In the genomic region with DNA sequence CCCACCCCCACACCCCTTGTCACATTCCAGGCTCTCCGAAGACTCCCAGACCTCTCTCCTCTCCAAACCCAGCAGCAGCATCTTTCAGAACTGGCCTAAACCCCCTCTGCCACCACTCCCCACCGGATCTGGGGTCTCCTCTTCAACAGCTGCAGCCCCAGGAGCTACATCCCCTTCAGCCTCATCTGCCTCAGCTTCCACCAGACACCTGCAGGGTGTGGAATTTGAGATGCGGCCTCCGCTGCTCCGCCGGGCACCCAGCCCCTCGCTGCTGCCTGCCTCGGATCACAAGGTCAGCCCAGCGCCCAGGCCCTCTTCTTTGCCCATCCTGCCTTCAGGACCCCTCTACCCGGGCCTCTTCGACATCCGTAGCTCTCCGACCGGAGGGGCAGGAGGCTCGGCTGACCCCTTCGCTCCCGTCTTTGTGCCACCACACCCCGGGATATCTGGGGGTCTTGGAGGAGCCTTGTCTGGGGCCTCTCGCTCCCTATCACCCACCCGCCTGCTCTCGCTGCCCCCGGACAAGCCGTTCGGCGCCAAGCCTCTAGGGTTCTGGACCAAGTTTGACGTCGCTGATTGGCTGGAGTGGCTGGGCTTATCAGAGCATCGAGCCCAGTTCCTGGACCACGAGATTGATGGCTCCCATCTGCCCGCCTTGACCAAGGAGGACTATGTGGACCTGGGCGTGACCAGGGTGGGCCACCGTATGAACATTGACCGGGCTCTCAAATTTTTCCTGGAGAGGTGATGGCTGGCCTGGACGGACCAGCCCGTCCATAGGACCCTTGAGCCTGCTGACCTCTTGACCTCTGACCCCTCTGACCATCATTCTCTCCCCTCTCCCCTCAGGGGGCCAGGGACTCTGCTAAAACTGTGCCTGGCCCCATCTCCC, we compare ENCODE assay signal across 8 mouse cellular contexts. TPM values are rescaled to one million over a fixed set of nuclear protein-coding genes. Genes with fewer than 3 reads are reported as not detected.
DNase-seq lines count a peak whose midpoint lies in the region; ATAC-seq and TF ChIP-seq lines count a peak whose summit lies in the region.
"Had no signal": no experiment of that assay in that cellular context is flagged by ENCODE, and none has a peak within 500 bp of the region (broad histone marks: within the 10 kb centered on the region; RNA-seq: fewer than 3 reads in every experiment).

No protein-coding gene starts in this region.

- no peak for TF ChIP-seq CTCF in kidney, postnatal 0 days (IDR thresholded peaks at IDR 0.05; ENCODE audit: low read depth)

- no peak for ATAC-seq in kidney, postnatal 0 days (replicated peaks; ENCODE audit: low FRiP score, low read depth)
- ATAC-seq in forebrain, embryonic 15.5 days (replicated peaks): no peak
- ATAC-seq in neural tube, embryonic 11.5 days (ENCODE audit: insufficient read depth, low FRiP score, low TSS enrichment): no peak

- WGBS in kidney, postnatal 0 days: 3% methylated on average over 35 of the region's 35 CpGs
- WGBS in forebrain, embryonic 15.5 days: 7% methylated on average over 34 of the region's 35 CpGs
- 3% methylated on average over 35 of the region's 35 CpGs for WGBS in neural tube, embryonic 11.5 days

- no peaks in the 10 kb centered on the region for H3K9me3 ChIP-seq in kidney, postnatal 0 days (replicated peaks; ENCODE audit: low read length)
- no peaks in the 10 kb centered on the region for H3K9me3 ChIP-seq in forebrain, embryonic 15.5 days
- H3K9me3 ChIP-seq in neural tube, embryonic 11.5 days (ENCODE audit: control insufficient read depth, low read length): no peaks in the 10 kb centered on the region

- DNase-seq in kidney, postnatal 0 days (ENCODE audit: low spot score): no peak
- DNase-seq in kidney, adult 11 months: no peak
- peak; percentile 56 for DNase-seq in embryo, embryonic 10.5 days (ENCODE audit: low spot score)
- DNase-seq in neural tube, embryonic 11.5 days (ENCODE audit: low spot score): peak; percentile 50
- DNase-seq in layer of hippocampus, postnatal 14 days (ENCODE audit: low spot score in 2 of 2): no peak
- DNase-seq in urinary bladder, adult 18-20 months (ENCODE audit: low spot score in 2 of 2): no peak
- DNase-seq: lung, postnatal 14 days had no signal

- H3K27me3 ChIP-seq in kidney, postnatal 0 days (ENCODE audit: insufficient read depth, low read length): peaks cover 63% of the 10 kb centered on the region
- peaks cover 66% of the 10 kb centered on the region for H3K27me3 ChIP-seq in forebrain, embryonic 15.5 days
- H3K27me3 ChIP-seq in neural tube, embryonic 11.5 days (ENCODE audit: control insufficient read depth, insufficient read depth, low read length): peaks cover 74% of the 10 kb centered on the region

- H3K4me2 ChIP-seq in kidney, postnatal 0 days (ENCODE audit: low read length): peak overlapping the region; percentile 41
- 0 out of 2 replicates have a peak overlapping the region, but pooled peaks have one; percentile 7 for H3K4me2 ChIP-seq in forebrain, embryonic 15.5 days (replicated peaks)
- H3K4me2 ChIP-seq in neural tube, embryonic 11.5 days (ENCODE audit: low read depth): peak overlapping the region; percentile 36

- no peaks in the 10 kb centered on the region for H3K36me3 ChIP-seq in kidney, postnatal 0 days (ENCODE audit: insufficient read depth, low read length)
- 0 out of 2 replicates have a peak, but pooled peaks cover 4% of the 10 kb centered on the region for H3K36me3 ChIP-seq in forebrain, embryonic 15.5 days
- no peaks in the 10 kb centered on the region for H3K36me3 ChIP-seq in neural tube, embryonic 11.5 days (ENCODE audit: control insufficient read depth, insufficient read depth, low read length)

- peak overlapping the region; percentile 35; the same call in 1 of the 2 replicates for H3K9ac ChIP-seq in kidney, postnatal 0 days (ENCODE audit: low read depth, low read length)
- H3K9ac ChIP-seq in forebrain, embryonic 15.5 days (replicated peaks): no peak overlapping the region
- 0 out of 2 replicates have a peak overlapping the region, but pooled peaks have one; percentile 14 for H3K9ac ChIP-seq in neural tube, embryonic 11.5 days (ENCODE audit: low read length)

- H3K4me3 ChIP-seq in kidney, postnatal 0 days (replicated peaks; ENCODE audit: low read depth, low read length): peak overlapping the region; percentile 21; the same call in 1 of the 2 replicates
- 0 out of 2 replicates have a peak overlapping the region, but pooled peaks have one; percentile 4 for H3K4me3 ChIP-seq in forebrain, embryonic 15.5 days
- H3K4me3 ChIP-seq in neural tube, embryonic 11.5 days (ENCODE audit: low read depth, low read length): peak overlapping the region; percentile 18

- no peak overlapping the region for H3K27ac ChIP-seq in kidney, postnatal 0 days
- H3K27ac ChIP-seq in forebrain, embryonic 15.5 days (replicated peaks): no peak overlapping the region
- 0 out of 2 replicates have a peak overlapping the region, but pooled peaks have one; percentile 14 for H3K27ac ChIP-seq in neural tube, embryonic 11.5 days (ENCODE audit: low read depth, low read length)

- peaks cover 10% of the 10 kb centered on the region; the same call in 1 of the 2 replicates for H3K4me1 ChIP-seq in kidney, postnatal 0 days (replicated peaks; ENCODE audit: insufficient read depth, low read length)
- H3K4me1 ChIP-seq in forebrain, embryonic 15.5 days: peaks cover 62% of the 10 kb centered on the region
- peaks cover 23% of the 10 kb centered on the region for H3K4me1 ChIP-seq in neural tube, embryonic 11.5 days (ENCODE audit: control insufficient read depth, insufficient read depth, low read length)

RNA-seq across cellular contexts. Expression of gene Syt3, which starts 27.1 kb away (rescaled TPM):
- 3.3 and 3.5 TPM in 2 replicates for polyA plus RNA-seq in kidney, postnatal 0 days (2015; fragmentation: Nextera tagmentation; extraction: Ambion mirVana)
- polyA plus RNA-seq in forebrain, embryonic 15.5 days (2015; fragmentation: Nextera tagmentation; extraction: Ambion mirVana): 24.5 and 26.7 TPM in 2 replicates
- 2.9 and 3.7 TPM in 2 replicates for polyA plus RNA-seq in neural tube, embryonic 11.5 days (2014; fragmentation: Nextera tagmentation; extraction: Ambion mirVana)
- total RNA-seq in layer of hippocampus, postnatal 14 days (2021): 10 to 100 TPM; 95.5 to 98.4 TPM

RNA-seq across cellular contexts. Expression of gene 1700008O03Rik, which starts 28.8 kb away (rescaled TPM):
- 1.3 and 1.4 TPM in 2 replicates for polyA plus RNA-seq in kidney, postnatal 0 days (2015; fragmentation: Nextera tagmentation; extraction: Ambion mirVana)
- 1.1 and 1.4 TPM in 2 replicates for polyA plus RNA-seq in forebrain, embryonic 15.5 days (2015; fragmentation: Nextera tagmentation; extraction: Ambion mirVana)
- 1.0 and 1.1 TPM in 2 replicates for polyA plus RNA-seq in neural tube, embryonic 11.5 days (2014; fragmentation: Nextera tagmentation; extraction: Ambion mirVana)
- total RNA-seq in layer of hippocampus, postnatal 14 days (2021): 1 to 10 TPM; 2.3 TPM

RNA-seq across cellular contexts. Expression of gene Shank1, which starts 46.8 kb away (rescaled TPM):
- 0.68 and 1.1 TPM in 2 replicates for polyA plus RNA-seq in kidney, postnatal 0 days (2015; fragmentation: Nextera tagmentation; extraction: Ambion mirVana)
- 22.0 and 24.2 TPM in 2 replicates for polyA plus RNA-seq in forebrain, embryonic 15.5 days (2015; fragmentation: Nextera tagmentation; extraction: Ambion mirVana)
- polyA plus RNA-seq in neural tube, embryonic 11.5 days (2014; fragmentation: Nextera tagmentation; extraction: Ambion mirVana): 4.6 and 4.7 TPM in 2 replicates
- 100 to 1,000 TPM; 566 to 582 TPM for total RNA-seq in layer of hippocampus, postnatal 14 days (2021)

RNA-seq across cellular contexts. Expression of gene Clec11a, which starts 50.1 kb away (rescaled TPM):
- polyA plus RNA-seq in kidney, postnatal 0 days (2015; fragmentation: Nextera tagmentation; extraction: Ambion mirVana): 5.1 and 6.0 TPM in 2 replicates
- polyA plus RNA-seq in forebrain, embryonic 15.5 days (2015; fragmentation: Nextera tagmentation; extraction: Ambion mirVana): 3.7 TPM in 2 replicates
- 1.9 and 2.4 TPM in 2 replicates for polyA plus RNA-seq in neural tube, embryonic 11.5 days (2014; fragmentation: Nextera tagmentation; extraction: Ambion mirVana)
- 1 to 10 TPM; 2.5 to 2.8 TPM for total RNA-seq in layer of hippocampus, postnatal 14 days (2021)

Comparison
In these comparisons a context has a peak if more than half of its experiments do, and no peak if none do; other contexts are left out.
1. DNase-seq: peak in embryo, embryonic 10.5 days (single experiment) and neural tube, embryonic 11.5 days (single experiment); none in kidney, postnatal 0 days (single experiment), kidney, adult 11 months (single experiment), layer of hippocampus, postnatal 14 days (0 of 2) and urinary bladder, adult 18-20 months (0 of 2).
2. Peak in every context shown above with its lines, with median percentiles within 50 percentile points of each other: H3K4me2 ChIP-seq and H3K4me3 ChIP-seq.